Mouse (Mus musculus) heart, adult 2 months (tissue): ENCODE data around the gene Ppfibp2.

ENCODE experiments used
- CTCF ChIP-seq: fragments of 200-600 bp; IDR thresholded peaks from 2 replicates; pipeline ENCODE4 v1.8.1; 2022; ENCODE audit warnings: antibody characterized with exemption, mild to moderate bottlenecking, moderate library complexity
- POLR2A ChIP-seq: fragments of 200-500 bp; IDR thresholded peaks from 2 replicates; pipeline ENCODE4 v1.6.1; 2011; ENCODE audit warnings: mild to moderate bottlenecking, low read depth, low read length, control low read depth; ENCODE audit not compliant: insufficient read depth

DNA sequence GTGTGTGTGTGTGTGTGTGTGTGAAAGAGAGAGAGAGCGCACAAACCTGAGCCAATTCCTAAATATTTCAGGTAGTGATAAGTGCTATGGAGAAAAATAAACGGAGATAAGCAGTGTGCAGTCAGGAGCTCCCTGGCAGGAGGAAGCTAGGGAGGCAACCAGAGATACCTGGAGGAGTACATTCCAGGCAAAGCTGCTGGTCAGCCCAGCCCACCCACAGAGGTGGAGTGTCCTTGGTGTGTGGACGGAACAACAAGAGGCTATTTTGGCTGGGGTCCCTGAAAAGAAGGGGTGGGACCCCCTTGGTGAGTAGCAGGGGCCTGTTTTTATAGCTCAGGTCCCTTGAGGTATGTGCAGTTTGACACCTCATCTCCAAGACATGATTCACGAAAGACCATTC is 88.2 kb downstream of the Ppfibp2 start:
- TF ChIP-seq POLR2A (no peak), CTCF (no peak)
